Mouse (Mus musculus): ENCODE data around the gene A630095E13Rik. TPM values are rescaled to one million over a fixed set of nuclear protein-coding genes. Genes with fewer than 3 reads are reported as not detected.
"Not testable (repeated sequence)": the region's sequence is repeated elsewhere in the genome, so short reads cannot be mapped to it uniquely, and the experiment has no call there.

The A630095E13Rik gene
- total RNA-seq (2017): not detected in 2 replicates

DNA sequence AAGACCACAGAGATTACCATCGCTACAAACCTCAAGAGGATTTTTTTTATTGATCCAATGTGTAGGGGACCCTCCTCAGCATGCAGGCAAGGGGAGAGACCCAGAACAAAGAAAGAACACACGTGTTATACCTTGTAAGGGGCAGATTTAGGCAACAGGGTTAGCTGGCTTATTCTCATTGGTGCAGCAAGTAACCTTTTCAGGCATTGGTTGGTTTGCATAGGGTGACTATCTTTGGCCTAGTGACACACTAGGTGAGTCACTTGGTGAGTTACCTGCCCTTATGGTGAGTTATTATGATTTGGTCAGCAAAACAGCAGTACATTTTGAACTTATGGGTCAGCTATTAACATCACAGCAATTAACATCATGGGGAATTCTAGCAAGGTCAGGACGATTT, at the start of gene A630095E13Rik:
Gene A630095E13Rik (minus strand): TSS at position 101 of the 400 bp plus-strand sequence.
- not testable (repeated sequence) for ATAC-seq (replicated peaks; ENCODE audit: low read depth, poor library complexity, severe bottlenecking)

GRCm38 (mm10) chr9:36692920-36693319, 49.7 kb upstream of the A630095E13Rik start, which contains the start of gene Acrv1:
Gene Acrv1 (plus strand): TSS chr9:36693220.
- ATAC-seq (replicated peaks; ENCODE audit: low read depth, poor library complexity, severe bottlenecking): no peak

DNA sequence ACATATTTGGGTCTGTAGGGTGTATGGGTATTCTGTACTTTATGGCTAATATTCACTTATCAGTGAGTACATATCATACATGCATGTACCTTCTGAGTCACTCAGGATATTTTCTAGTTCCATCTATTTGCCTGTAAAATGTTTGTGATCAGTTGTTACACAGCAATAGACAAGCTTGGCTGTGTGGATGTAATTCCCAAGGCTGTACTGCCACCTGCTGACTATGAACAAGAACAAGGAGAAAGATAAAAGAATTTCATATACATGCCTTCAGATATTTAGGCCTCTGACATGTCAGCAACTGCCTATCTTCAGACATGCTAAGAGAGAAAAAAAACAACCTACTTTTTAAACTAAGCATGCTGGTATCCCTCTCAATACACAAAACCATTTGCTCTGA, 44.2 kb upstream of the A630095E13Rik start:
- no peak for ATAC-seq (replicated peaks; ENCODE audit: low read depth, poor library complexity, severe bottlenecking)

DNA sequence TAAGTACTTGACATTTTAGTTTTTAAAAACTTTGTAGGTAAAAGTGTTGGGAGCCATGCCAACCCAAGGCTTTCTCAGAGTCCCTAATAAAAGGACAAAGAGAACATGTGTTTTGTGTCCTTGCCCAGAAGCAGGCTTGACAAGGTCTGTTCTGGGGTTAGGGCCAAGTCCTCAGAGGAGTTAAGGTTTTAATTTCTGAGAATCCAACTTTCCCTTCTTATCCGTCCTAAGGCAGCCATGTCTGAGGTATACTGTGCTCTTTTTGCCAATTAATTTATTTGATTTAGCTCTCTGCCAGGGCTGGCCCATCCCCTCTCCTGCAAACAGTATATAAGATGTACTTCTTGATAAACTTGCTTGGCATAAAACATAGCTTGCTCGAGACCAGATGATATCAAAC, 38.2 kb upstream of the A630095E13Rik start:
- no peak for ATAC-seq (replicated peaks; ENCODE audit: low read depth, poor library complexity, severe bottlenecking)

Other genes with a start within 250 kb of the A630095E13Rik start
- not detected in 2 replicates for gene Gm7257, start 211.5 kb downstream of the A630095E13Rik start, total RNA-seq (2017)
- gene Gm9513, start 167.7 kb downstream of the A630095E13Rik start, total RNA-seq (2017): not detected in 2 replicates
- not detected in 2 replicates for gene Gm5615, start 101.4 kb downstream of the A630095E13Rik start, total RNA-seq (2017)
- gene Gm17689, start 60.7 kb downstream of the A630095E13Rik start, total RNA-seq (2017): not detected in 2 replicates
- gene Acrv1, start 49.8 kb upstream of the A630095E13Rik start, total RNA-seq (2017): not detected in 2 replicates
- 85.5 and 125 TPM in 2 replicates for gene Chek1, start 83.7 kb upstream of the A630095E13Rik start, total RNA-seq (2017)
- 572 and 706 TPM in 2 replicates for gene Stt3a, start 124.3 kb upstream of the A630095E13Rik start, total RNA-seq (2017)
- 32.4 and 39.6 TPM in 2 replicates for gene Ei24, start 154.0 kb upstream of the A630095E13Rik start, total RNA-seq (2017)
- not detected in 2 replicates for gene Fez1, start 178.5 kb upstream of the A630095E13Rik start, total RNA-seq (2017)

Data from common myeloid progenitor, adult 5-6 weeks (primary cell).